ENCODE assay signal across 25 mouse cellular contexts in the genomic region with DNA sequence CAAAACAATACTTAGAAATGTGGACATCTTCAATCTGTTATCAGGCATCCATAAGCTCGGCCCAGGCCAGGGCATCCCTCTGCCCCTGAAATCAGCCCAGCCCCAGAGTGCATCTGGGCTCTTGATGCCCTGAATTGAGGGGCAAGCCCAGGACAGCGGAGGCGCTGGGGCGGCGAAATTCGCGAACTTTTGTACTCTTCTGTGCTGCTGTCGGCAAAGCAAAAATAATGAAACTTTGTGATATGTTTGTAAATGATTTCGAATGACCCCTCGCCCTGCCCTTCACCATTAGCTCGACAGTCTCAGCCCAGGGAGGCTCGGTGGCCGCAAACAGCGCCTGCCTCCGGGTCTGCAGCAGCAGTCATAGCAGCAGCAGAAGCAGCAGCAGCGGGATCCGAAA. TPM values are rescaled to one million over a fixed set of nuclear protein-coding genes. Genes with fewer than 3 reads are reported as not detected.
A peak's percentile ranks its signal among the peaks of the same experiment; 100 is the strongest.
DNase-seq lines count a peak whose midpoint lies in the region; ATAC-seq and TF ChIP-seq lines count a peak whose summit lies in the region.
"Had no signal": no experiment of that assay in that cellular context is flagged by ENCODE, and none has a peak within 500 bp of the region (broad histone marks: within the 10 kb centered on the region; RNA-seq: fewer than 3 reads in every experiment).

No protein-coding gene starts in this region.

- peak; percentile 1 for DNase-seq in adrenal gland, adult 2 months
- no peak for DNase-seq in adrenal gland, adult 18-20 months (ENCODE audit: low spot score in 2 of 2)
- no peak for DNase-seq in kidney, postnatal 14 days
- DNase-seq in CH12.LX (ENCODE audit: extremely low read depth) (no peak), adipocyte (ENCODE audit: low spot score) (no peak)
- peak; percentile 57 for DNase-seq in limb, embryonic 10.5 days (ENCODE audit: low spot score)
- DNase-seq in frontal cortex, postnatal 14 days (ENCODE audit: low spot score in 2 of 2) = no peak
- DNase-seq: adrenal gland, postnatal 10 days; cerebellum, adult 11-12 months; gastrocnemius, postnatal 25 days; heart, postnatal 10 days; lung, postnatal 10 days; spleen, adult 18-20 months; thymus, adult 2 months had no signal

- TF ChIP-seq EP300 in CH12.LX (IDR thresholded peaks at IDR 0.05; ENCODE audit: low read length) = no peak

- no peak for TF ChIP-seq RAD21 in CH12.LX (IDR thresholded peaks at IDR 0.05; ENCODE audit: low read depth, low read length)

- H3K4me2 ChIP-seq in kidney, embryonic 15.5 days = peak overlapping the region; percentile 65
- peak overlapping the region; percentile 86; the same call in 1 of the 2 replicates for H3K4me2 ChIP-seq in CH12.LX (ENCODE audit: insufficient read depth, low read depth, poor library complexity, severe bottlenecking)
- H3K4me2 ChIP-seq: limb, embryonic 12.5 days; liver, embryonic 15.5 days had no signal

- no peaks in the 10 kb centered on the region for H3K27me3 ChIP-seq in kidney, embryonic 15.5 days
- H3K27me3 ChIP-seq in CH12.LX (replicated peaks) = no peaks in the 10 kb centered on the region
- peaks cover 86% of the 10 kb centered on the region for H3K27me3 ChIP-seq in limb, embryonic 10.5 days (ENCODE audit: low read depth, poor library complexity, severe bottlenecking)

- in situ Hi-C loops in CH12.LX (cut with MboI; ENCODE audit: low pct_ligation_motif_present, low pct_unique_long_range_greater_than_20kb, low sequenced_read_pairs) = loop anchor here (10.0 kb wide), 1 partner anchor 330 kb away; no protein-coding TSS in a partner anchor

- dilution Hi-C loops in CH12.LX (cut with MboI; ENCODE audit: extremely low pct_ligation_motif_present, extremely low pct_unique_long_range_greater_than_20kb, low sequenced_read_pairs) = no loop called here

- H3K4me1 ChIP-seq in kidney, embryonic 15.5 days = peaks cover 91% of the 10 kb centered on the region
- peaks cover 10 to 55% of the 10 kb centered on the region in 2 experiments for H3K4me1 ChIP-seq in CH12.LX (ENCODE audit: control insufficient read depth in 1 of 2, insufficient read depth in 2 of 2)
- peaks cover 99% of the 10 kb centered on the region for H3K4me1 ChIP-seq in limb, embryonic 10.5 days
- H3K4me1 ChIP-seq: liver, embryonic 15.5 days; megakaryocyte, embryonic 14.5 days had no signal

- H3K4me3 ChIP-seq in kidney, embryonic 15.5 days (replicated peaks) = peak overlapping the region; percentile 40
- H3K4me3 ChIP-seq in CH12.LX (replicated peaks in 1 of 3; ENCODE audit: low read depth in 2 of 3, low read length in 2 of 3, poor library complexity in 1 of 3) = peak overlapping the region; percentile 61 to 96 (median 66)
- peak overlapping the region; percentile 21; the same call in 1 of the 2 replicates for H3K4me3 ChIP-seq in limb, embryonic 10.5 days
- H3K4me3 ChIP-seq: limb, embryonic 12.5 days; liver, embryonic 15.5 days; megakaryocyte, embryonic 14.5 days had no signal

- WGBS in kidney, embryonic 15.5 days = 44% methylated on average over 17 of the region's 17 CpGs
- 9% methylated on average over 17 of the region's 17 CpGs for WGBS in limb, embryonic 10.5 days

- H3K9me3 ChIP-seq in kidney, embryonic 15.5 days (replicated peaks) = no peaks in the 10 kb centered on the region
- H3K9me3 ChIP-seq in CH12.LX (replicated peaks; ENCODE audit: low read length) = peaks cover 6% of the 10 kb centered on the region
- H3K9me3 ChIP-seq in limb, embryonic 10.5 days (replicated peaks) = no peaks in the 10 kb centered on the region
- H3K9me3 ChIP-seq: limb, embryonic 12.5 days; liver, embryonic 15.5 days; megakaryocyte, embryonic 14.5 days had no signal

- no peak for TF ChIP-seq CTCF in CH12.LX (conservative IDR thresholded peaks at IDR 0.05 in 1 of 2, IDR thresholded peaks at IDR 0.05 in 1 of 2; ENCODE audit: low read depth in 2 of 2, low read length in 2 of 2)

- H3K36me3 ChIP-seq in kidney, embryonic 15.5 days = peaks cover 21% of the 10 kb centered on the region
- H3K36me3 ChIP-seq in CH12.LX (replicated peaks in 1 of 2; ENCODE audit: control insufficient read depth in 1 of 2, insufficient read depth in 1 of 2, low read length in 1 of 2) = peaks cover 28 to 32% of the 10 kb centered on the region in 2 experiments
- H3K36me3 ChIP-seq in limb, embryonic 10.5 days = peaks cover 42% of the 10 kb centered on the region
- H3K36me3 ChIP-seq: limb, embryonic 12.5 days; liver, embryonic 15.5 days had no signal

- no peak for ATAC-seq in kidney, embryonic 15.5 days (replicated peaks; ENCODE audit: low FRiP score)
- ATAC-seq: CD4-positive, CD25-positive, alpha-beta regulatory T cell, adult 4 months; inflammation-experienced regulatory T-cells, adult 6 months had no signal

- peak overlapping the region; percentile 21 for H3K9ac ChIP-seq in kidney, embryonic 15.5 days
- H3K9ac ChIP-seq in CH12.LX (ENCODE audit: insufficient read depth, low read depth) = peak overlapping the region; percentile 71
- H3K9ac ChIP-seq: limb, embryonic 12.5 days; liver, embryonic 15.5 days had no signal

- peak overlapping the region; percentile 85 for H3K27ac ChIP-seq in kidney, embryonic 15.5 days
- peak overlapping the region; percentile 56; the same call in 1 of the 2 replicates for H3K27ac ChIP-seq in CH12.LX (ENCODE audit: insufficient read depth, low read depth)
- H3K27ac ChIP-seq in limb, embryonic 10.5 days = no peak overlapping the region
- H3K27ac ChIP-seq: limb, embryonic 12.5 days; liver, embryonic 15.5 days had no signal

- peaks cover 60% of the 10 kb centered on the region for H3K79me2 ChIP-seq in CH12.LX (replicated peaks; ENCODE audit: control insufficient read depth, extremely low read depth, insufficient read depth, poor library complexity, severe bottlenecking)

- no peak for TF ChIP-seq POLR2A in CH12.LX (IDR thresholded peaks at IDR 0.05; ENCODE audit: low read depth, low read length)

TF ChIP-seq in CH12.LX, 34 proteins besides CTCF, POLR2A, EP300 and RAD21:
- TF ChIP-seq MAFK (IDR thresholded peaks at IDR 0.05; ENCODE audit: insufficient replicate concordance, low read length) (no peak), POLR2AphosphoS2 (IDR thresholded peaks at IDR 0.05; ENCODE audit: low read depth, low read length) (no peak)

RNA-seq across cellular contexts. Expression of gene Gm28230, which starts 1.4 kb away (rescaled TPM):
- total RNA-seq in adrenal gland, adult 2 months (2021) = 1 to 10 TPM; 1.3 to 2.5 TPM
- polyA plus RNA-seq in adrenal gland, adult 2 months (2012; rRNA removed) = 1.3 and 2.7 TPM in 2 replicates
- 1 to 10 TPM; 1.6 to 2.8 TPM for total RNA-seq in adrenal gland, adult 18-20 months (2021)
- 1.7 and 2.3 TPM in 2 replicates for polyA plus RNA-seq in kidney, embryonic 15.5 days (2015; fragmentation: Nextera tagmentation; extraction: Ambion mirVana)
- total RNA-seq in CH12.LX (2012; rRNA removed) (0.80 and 0.89 TPM in 2 replicates), CH12.LX (2014; rRNA removed) (0.84 and 1.1 TPM in 2 replicates)
- polyA plus RNA-seq in CH12.LX (2012; ENCODE audit: insufficient read length, low read depth) = 0.85 and 1.7 TPM in 2 replicates
- 0.70 and 0.79 TPM in 2 replicates for polyA plus RNA-seq in limb, embryonic 10.5 days (2016; fragmentation: Nextera tagmentation; extraction: Ambion mirVana)
- total RNA-seq: common myeloid progenitor, adult 5-6 weeks; heart, postnatal 10 days; left cerebral cortex, adult 18-20 months; MEL; monocyte, adult 5-6 weeks had no signal
- polyA plus RNA-seq: CD4-positive, CD25-positive, alpha-beta regulatory T cell, adult 4 months; embryonic facial prominence, embryonic 14.5 days; inflammation-experienced regulatory T-cells, adult 6 months; liver, embryonic 15.5 days had no signal

RNA-seq across cellular contexts. Expression of gene Hoxd4, which starts 13.4 kb away (rescaled TPM):
- 10 to 100 TPM; 16.7 to 19.3 TPM for total RNA-seq in adrenal gland, adult 2 months (2021)
- polyA plus RNA-seq in adrenal gland, adult 2 months (2012; rRNA removed) = 72.3 and 92.5 TPM in 2 replicates
- total RNA-seq in adrenal gland, adult 18-20 months (2021) = 10 to 100 TPM; 14.9 to 19.6 TPM
- 5.6 and 5.8 TPM in 2 replicates for polyA plus RNA-seq in kidney, embryonic 15.5 days (2015; fragmentation: Nextera tagmentation; extraction: Ambion mirVana)
- total RNA-seq in CH12.LX (2012; rRNA removed) (8.4 and 9.8 TPM in 2 replicates), CH12.LX (2014; rRNA removed) (6.0 and 7.2 TPM in 2 replicates)
- 5.4 and 6.3 TPM in 2 replicates for polyA plus RNA-seq in CH12.LX (2012; ENCODE audit: insufficient read length, low read depth)
- 1.2 and 2.3 TPM in 2 replicates for polyA plus RNA-seq in limb, embryonic 10.5 days (2016; fragmentation: Nextera tagmentation; extraction: Ambion mirVana)
- total RNA-seq: common myeloid progenitor, adult 5-6 weeks; left cerebral cortex, adult 18-20 months; MEL; monocyte, adult 5-6 weeks had no signal
- polyA plus RNA-seq: CD4-positive, CD25-positive, alpha-beta regulatory T cell, adult 4 months; inflammation-experienced regulatory T-cells, adult 6 months; liver, embryonic 15.5 days had no signal

RNA-seq across cellular contexts. Expression of gene Hoxd3, which starts 13.4 kb away (rescaled TPM):
- total RNA-seq in adrenal gland, adult 2 months (2021) = 1 to 10 TPM in 1 of 2 experiments, under 1 TPM in 1; 0.62 to 1.0 TPM
- 10.6 and 11.1 TPM in 2 replicates for polyA plus RNA-seq in adrenal gland, adult 2 months (2012; rRNA removed)
- total RNA-seq in adrenal gland, adult 18-20 months (2021) = under 1 TPM; 0.89 to 0.90 TPM
- polyA plus RNA-seq in kidney, embryonic 15.5 days (2015; fragmentation: Nextera tagmentation; extraction: Ambion mirVana) = 15.2 and 15.9 TPM in 2 replicates
- total RNA-seq in CH12.LX (2012; rRNA removed) (0.50 TPM in 1 of 2 replicates, not detected in the other), CH12.LX (2014; rRNA removed) (0.12 and 0.14 TPM in 2 replicates)
- 1.0 and 1.1 TPM in 2 replicates for polyA plus RNA-seq in CH12.LX (2012; ENCODE audit: insufficient read length, low read depth)
- 1.4 and 3.0 TPM in 2 replicates for polyA plus RNA-seq in limb, embryonic 10.5 days (2016; fragmentation: Nextera tagmentation; extraction: Ambion mirVana)
- total RNA-seq: common myeloid progenitor, adult 5-6 weeks; gastrocnemius, postnatal 25 days; heart, postnatal 10 days; left cerebral cortex, adult 18-20 months; MEL; monocyte, adult 5-6 weeks had no signal
- polyA plus RNA-seq: CD4-positive, CD25-positive, alpha-beta regulatory T cell, adult 4 months; inflammation-experienced regulatory T-cells, adult 6 months; liver, embryonic 15.5 days had no signal

RNA-seq across cellular contexts. Expression of gene Hoxd8, which starts 20.8 kb away (rescaled TPM):
- total RNA-seq in adrenal gland, adult 2 months (2021) = 10 to 100 TPM; 27.9 to 34.7 TPM
- 19.7 and 52.7 TPM in 2 replicates for polyA plus RNA-seq in adrenal gland, adult 2 months (2012; rRNA removed)
- total RNA-seq in adrenal gland, adult 18-20 months (2021) = 10 to 100 TPM; 24.6 to 36.4 TPM
- 36.4 and 40.8 TPM in 2 replicates for polyA plus RNA-seq in kidney, embryonic 15.5 days (2015; fragmentation: Nextera tagmentation; extraction: Ambion mirVana)
- total RNA-seq in CH12.LX (2012; rRNA removed) = not detected in 2 replicates
- 0.20 and 0.76 TPM in 2 replicates for total RNA-seq in CH12.LX (2014; rRNA removed)
- 0.15 and 0.31 TPM in 2 replicates for polyA plus RNA-seq in CH12.LX (2012; ENCODE audit: insufficient read length, low read depth)
- 11.6 and 17.4 TPM in 2 replicates for polyA plus RNA-seq in limb, embryonic 10.5 days (2016; fragmentation: Nextera tagmentation; extraction: Ambion mirVana)
- total RNA-seq: common myeloid progenitor, adult 5-6 weeks; left cerebral cortex, adult 18-20 months; monocyte, adult 5-6 weeks had no signal
- polyA plus RNA-seq: CD4-positive, CD25-positive, alpha-beta regulatory T cell, adult 4 months; inflammation-experienced regulatory T-cells, adult 6 months had no signal

RNA-seq across cellular contexts. Expression of gene Hoxd9, which starts 27.6 kb away (rescaled TPM):
- total RNA-seq in adrenal gland, adult 2 months (2021) = 1 to 10 TPM; 3.3 to 7.8 TPM
- 6.5 and 9.0 TPM in 2 replicates for polyA plus RNA-seq in adrenal gland, adult 2 months (2012; rRNA removed)
- 1 to 10 TPM; 3.5 to 4.3 TPM for total RNA-seq in adrenal gland, adult 18-20 months (2021)
- 38.1 and 40.7 TPM in 2 replicates for polyA plus RNA-seq in kidney, embryonic 15.5 days (2015; fragmentation: Nextera tagmentation; extraction: Ambion mirVana)
- total RNA-seq in CH12.LX (2012; rRNA removed) (not detected in 2 replicates), CH12.LX (2014; rRNA removed) (not detected in 2 replicates)
- polyA plus RNA-seq in CH12.LX (2012; ENCODE audit: insufficient read length, low read depth) = not detected in 2 replicates
- 38.0 and 52.3 TPM in 2 replicates for polyA plus RNA-seq in limb, embryonic 10.5 days (2016; fragmentation: Nextera tagmentation; extraction: Ambion mirVana)
- total RNA-seq: common myeloid progenitor, adult 5-6 weeks; left cerebral cortex, adult 18-20 months; MEL; monocyte, adult 5-6 weeks had no signal
- polyA plus RNA-seq: CD4-positive, CD25-positive, alpha-beta regulatory T cell, adult 4 months; inflammation-experienced regulatory T-cells, adult 6 months; liver, embryonic 15.5 days had no signal

Comparison
In these comparisons a context has a peak if more than half of its experiments do, and no peak if none do; other contexts are left out.
1. DNase-seq: peak in adrenal gland, adult 2 months (single experiment) and limb, embryonic 10.5 days (single experiment); none in adrenal gland, adult 18-20 months (0 of 2), kidney, postnatal 14 days (single experiment), CH12.LX (single experiment), frontal cortex, postnatal 14 days (0 of 2) and adipocyte (single experiment).
2. RNA of gene Hoxd4, which starts 13.4 kb away (polyA plus RNA-seq): 72.3 to 92.5 TPM in adrenal gland, adult 2 months; 5.4 to 6.3 TPM in CH12.LX, 5.6 to 5.8 TPM in kidney, embryonic 15.5 days and 1.2 to 2.3 TPM in limb, embryonic 10.5 days; every median in the first group is over 10 times any median in the second.
3. Peak in every context shown above with its lines, with median percentiles within 50 percentile points of each other: H3K4me3 ChIP-seq.